Mouse (Mus musculus) embryonic facial prominence, embryonic 15.5 days (tissue): Measurements from ENCODE around the gene Gata2. TPM values are rescaled to one million over a fixed set of nuclear protein-coding genes. Genes with fewer than 3 reads are reported as not detected.
"Not testable (repeated sequence)": the region's sequence is repeated elsewhere in the genome, so short reads cannot be mapped to it uniquely, and the experiment has no call there.

Source experiments
- ATAC-seq: fragments of 200-750 bp; cut with Nextera tagmentation; 2 replicates; pipeline ENCODE4 v1.8.0; 2017; ENCODE audit warnings: low read depth, moderate TSS enrichment; ENCODE audit not compliant: insufficient number of reproducible peaks, low FRiP score, low TSS enrichment
- H3K27ac ChIP-seq: fragments of 300-500 bp; sonication (generic); replicated peaks from 2 replicates; pipeline ENCODE4 v1.5.1; 2015; ENCODE audit warnings: mild to moderate bottlenecking, inconsistent platforms
- H3K27me3 ChIP-seq: fragments of 300-500 bp; sonication (generic); 2 replicates; pipeline ENCODE4 v1.6.1; 2015; ENCODE audit warnings: inconsistent platforms
- H3K36me3 ChIP-seq: fragments of 300-500 bp; sonication (generic); 2 replicates; pipeline ENCODE4 v1.6.1; 2015; ENCODE audit warnings: mild to moderate bottlenecking, inconsistent platforms
- H3K4me1 ChIP-seq: fragments of 300-500 bp; sonication (generic); 2 replicates; pipeline ENCODE4 v1.6.1; 2015; ENCODE audit warnings: inconsistent platforms
- H3K4me2 ChIP-seq: fragments of 300-500 bp; sonication (generic); replicated peaks from 2 replicates; pipeline ENCODE4 v1.6.1; 2015; ENCODE audit warnings: mild to moderate bottlenecking, inconsistent platforms
- H3K4me3 ChIP-seq: fragments of 300-500 bp; sonication (generic); replicated peaks from 2 replicates; pipeline ENCODE4 v1.5.1; 2015; ENCODE audit warnings: mild to moderate bottlenecking, inconsistent platforms
- H3K9ac ChIP-seq: fragments of 300-500 bp; sonication (generic); 2 replicates; pipeline ENCODE4 v1.6.1; 2015; ENCODE audit warnings: inconsistent platforms
- H3K9me3 ChIP-seq: fragments of 300-500 bp; sonication (generic); replicated peaks from 2 replicates; pipeline ENCODE4 v1.6.1; 2016; ENCODE audit warnings: inconsistent platforms
- WGBS: fragments of 180-500 bp; shearing (Covaris S2); methylation state at CpG from one replicate; pipeline ENCODE4 v1.1.7; 2015; 5-methylcytosine and 5-hydroxymethylcytosine counted together
- polyA plus RNA-seq: library from polyadenylated mRNA; unstranded; fragments of >200 nt; fragmentation: Nextera tagmentation; extraction: Ambion mirVana; gene quantifications from 2 replicates; pipeline ENCODE4 v1.2.1, GENCODE M21; 2015

Gata2 gene
- polyA plus RNA-seq = 43.8 and 56.3 TPM in 2 replicates

- WGBS = 2% methylated on average over 57 of the region's 57 CpGs
- Histone ChIP-seq H3K9me3 (no peaks in the 10 kb centered on the region), H3K4me2 (peak within 1 kb of the TSS; percentile 68), H3K4me1 (peaks cover 52% of the 10 kb centered on the region), H3K4me3 (peak within 1 kb of the TSS; percentile 43), H3K27me3 (peaks cover 100% of the 10 kb centered on the region), H3K9ac (peak within 1 kb of the TSS; percentile 34), H3K27ac (no peak within 1 kb of the TSS), H3K36me3 (no peaks in the 10 kb centered on the region)
- ATAC-seq = no peak
These were observed at the start of gene Gata2 for GRCm38 (mm10) chr6:88193433-88194052. TSS of gene Gata2 (plus strand) at chr6:88193891.

- H3K27me3 ChIP-seq = no peaks in the 10 kb centered on the region
- 55% methylated on average over 4 of the region's 4 CpGs for WGBS
- H3K9ac ChIP-seq = no peak overlapping the region
- no peaks in the 10 kb centered on the region for H3K36me3 ChIP-seq
- no peak overlapping the region for H3K4me2 ChIP-seq
- H3K4me1 ChIP-seq = peaks cover 12% of the 10 kb centered on the region
- no peak overlapping the region for H3K27ac ChIP-seq
- no peaks in the 10 kb centered on the region for H3K9me3 ChIP-seq
- H3K4me3 ChIP-seq = no peak overlapping the region
- no peak for ATAC-seq
These were observed 47.9 kb upstream of the Gata2 start for GRCm38 (mm10) chr6:88145793-88146192.

GRCm38 (mm10) chr6:88146576-88146975 lies 47.1 kb upstream of the Gata2 start:
- no peak for ATAC-seq

GRCm38 (mm10) chr6:88147411-88148003 lies 46.2 kb upstream of the Gata2 start:
- Histone ChIP-seq H3K9ac (no peak overlapping the region), H3K4me2 (no peak overlapping the region), H3K27ac (no peak overlapping the region), H3K4me3 (no peak overlapping the region), H3K27me3 (no peaks in the 10 kb centered on the region), H3K4me1 (peaks cover 18% of the 10 kb centered on the region), H3K9me3 (no peaks in the 10 kb centered on the region), H3K36me3 (no peaks in the 10 kb centered on the region)
- peak; percentile 35; the same call in 1 of the 2 replicates for ATAC-seq
- 56% methylated on average over 16 of the region's 16 CpGs for WGBS

More at GRCm38 (mm10) chr6:88146576-88146975, 47.1 kb upstream of the Gata2 start:
- H3K4me3 ChIP-seq = no peak overlapping the region
- H3K36me3 ChIP-seq = no peaks in the 10 kb centered on the region
- peaks cover 12% of the 10 kb centered on the region for H3K4me1 ChIP-seq
- H3K9ac ChIP-seq = no peak overlapping the region
- H3K4me2 ChIP-seq = no peak overlapping the region
- H3K27ac ChIP-seq = no peak overlapping the region
- 71% methylated on average over 8 of the region's 8 CpGs for WGBS
- H3K9me3 ChIP-seq = no peaks in the 10 kb centered on the region
- no peaks in the 10 kb centered on the region for H3K27me3 ChIP-seq

- Histone ChIP-seq H3K4me1 (peaks cover 19% of the 10 kb centered on the region), H3K4me3 (no peak overlapping the region), H3K9me3 (no peaks in the 10 kb centered on the region), H3K4me2 (no peak overlapping the region), H3K27me3 (no peaks in the 10 kb centered on the region), H3K9ac (no peak overlapping the region), H3K27ac (no peak overlapping the region), H3K36me3 (no peaks in the 10 kb centered on the region)
- ATAC-seq = no peak
- 72% methylated on average over 4 of the region's 4 CpGs for WGBS
These were observed 42.4 kb upstream of the Gata2 start for GRCm38 (mm10) chr6:88151335-88151734.

GRCm38 (mm10) chr6:88152127-88152705 lies 41.5 kb upstream of the Gata2 start:
- Histone ChIP-seq H3K27me3 (no peaks in the 10 kb centered on the region), H3K4me2 (no peak overlapping the region), H3K9ac (no peak overlapping the region), H3K4me1 (peaks cover 17% of the 10 kb centered on the region), H3K27ac (peak overlapping the region; percentile 68), H3K9me3 (no peaks in the 10 kb centered on the region), H3K4me3 (no peak overlapping the region), H3K36me3 (no peaks in the 10 kb centered on the region)
- 74% methylated on average over 14 of the region's 14 CpGs for WGBS
- no peak for ATAC-seq

GRCm38 (mm10) chr6:88152979-88153378 lies 40.7 kb upstream of the Gata2 start:
- WGBS = 71% methylated on average over 6 of the region's 6 CpGs
- Histone ChIP-seq H3K4me1 (peaks cover 9% of the 10 kb centered on the region), H3K27ac (peak overlapping the region; percentile 68; the same call in 1 of the 2 replicates), H3K4me2 (no peak overlapping the region), H3K27me3 (no peaks in the 10 kb centered on the region), H3K9ac (no peak overlapping the region), H3K36me3 (no peaks in the 10 kb centered on the region), H3K9me3 (no peaks in the 10 kb centered on the region), H3K4me3 (no peak overlapping the region)
- no peak for ATAC-seq

- not testable (repeated sequence) for H3K4me1 ChIP-seq, H3K4me3 ChIP-seq, H3K27me3 ChIP-seq, H3K9ac ChIP-seq, H3K9me3 ChIP-seq, ATAC-seq, H3K36me3 ChIP-seq, H3K27ac ChIP-seq, H3K4me2 ChIP-seq
- 84% methylated on average over 6 of the region's 6 CpGs for WGBS
These were observed 38.1 kb upstream of the Gata2 start for GRCm38 (mm10) chr6:88155614-88156013.

- Histone ChIP-seq H3K4me2 (no peak overlapping the region), H3K27me3 (no peaks in the 10 kb centered on the region), H3K27ac (no peak overlapping the region), H3K4me3 (no peak overlapping the region), H3K36me3 (no peaks in the 10 kb centered on the region), H3K9ac (no peak overlapping the region), H3K4me1 (no peaks in the 10 kb centered on the region), H3K9me3 (no peaks in the 10 kb centered on the region)
- WGBS = 77% methylated on average over 5 of the region's 5 CpGs
- ATAC-seq = no peak
These were observed 34.9 kb upstream of the Gata2 start for GRCm38 (mm10) chr6:88158790-88159189.

- ATAC-seq = no peak
- Histone ChIP-seq H3K9ac (no peak overlapping the region), H3K4me1 (no peaks in the 10 kb centered on the region), H3K36me3 (no peaks in the 10 kb centered on the region), H3K4me2 (no peak overlapping the region), H3K27me3 (no peaks in the 10 kb centered on the region), H3K4me3 (no peak overlapping the region), H3K27ac (no peak overlapping the region), H3K9me3 (no peaks in the 10 kb centered on the region)
- 93% methylated on average over 9 of the region's 9 CpGs for WGBS
These were observed 27.6 kb upstream of the Gata2 start for GRCm38 (mm10) chr6:88166054-88166453.

GRCm38 (mm10) chr6:88174191-88174590 lies 19.5 kb upstream of the Gata2 start:
- no peaks in the 10 kb centered on the region for H3K36me3 ChIP-seq
- H3K27ac ChIP-seq = no peak overlapping the region
- no peak for ATAC-seq
- H3K4me2 ChIP-seq = no peak overlapping the region
- H3K4me3 ChIP-seq = no peak overlapping the region
- H3K9ac ChIP-seq = no peak overlapping the region
- no peaks in the 10 kb centered on the region for H3K27me3 ChIP-seq
- 0 out of 2 replicates have a peak, but pooled peaks cover 11% of the 10 kb centered on the region for H3K9me3 ChIP-seq
- 86% methylated on average over 3 of the region's 3 CpGs for WGBS
- no peaks in the 10 kb centered on the region for H3K4me1 ChIP-seq
